Mouse (Mus musculus): ENCODE measurements at regions not wholly inside any gene's neighbourhood (a gene's known extent, or its start where the extent isn't known, plus 50 kb on each side); places are given as distances from the start of the nearest gene placed in this dataset.
"Not testable (repeated sequence)": the region's sequence is repeated elsewhere in the genome, so short reads cannot be mapped to it uniquely, and the experiment has no call there.

DNA sequence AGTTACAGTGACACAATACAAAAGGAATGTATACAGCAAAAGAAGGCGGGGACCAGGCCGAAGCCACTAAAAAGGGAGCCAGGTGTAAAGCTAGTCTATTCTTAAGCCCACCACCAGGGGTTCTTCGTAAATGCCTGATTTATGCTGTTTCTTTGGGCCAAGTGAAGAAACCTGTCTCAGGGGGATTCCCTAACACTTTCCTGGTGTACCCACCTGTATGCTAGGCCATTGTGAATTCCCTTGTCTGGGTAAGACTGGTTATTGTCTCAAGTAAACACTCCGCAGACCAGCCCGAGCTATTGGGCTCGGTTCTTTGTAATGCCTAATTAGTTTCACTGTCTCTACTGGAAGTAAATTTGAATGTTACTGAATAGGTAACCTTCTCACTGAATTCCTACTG, 722.3 kb upstream of the Impad1 start:
- not testable (repeated sequence) for H3K9me3 ChIP-seq (ENCODE audit: control insufficient read depth, low read length); H3K4me2 ChIP-seq (ENCODE audit: low read depth, low read length); ATAC-seq; H3K36me3 ChIP-seq (ENCODE audit: control insufficient read depth, insufficient read depth, low read length); H3K27ac ChIP-seq (ENCODE audit: low read length); H3K9ac ChIP-seq (ENCODE audit: low read depth, low read length); H3K4me1 ChIP-seq (ENCODE audit: control insufficient read depth, insufficient read depth, low read length); H3K27me3 ChIP-seq (replicated peaks; ENCODE audit: control insufficient read depth, insufficient read depth, low read length); H3K4me3 ChIP-seq (ENCODE audit: low read length)
- 83% methylated on average over 6 of the region's 6 CpGs for WGBS

DNA sequence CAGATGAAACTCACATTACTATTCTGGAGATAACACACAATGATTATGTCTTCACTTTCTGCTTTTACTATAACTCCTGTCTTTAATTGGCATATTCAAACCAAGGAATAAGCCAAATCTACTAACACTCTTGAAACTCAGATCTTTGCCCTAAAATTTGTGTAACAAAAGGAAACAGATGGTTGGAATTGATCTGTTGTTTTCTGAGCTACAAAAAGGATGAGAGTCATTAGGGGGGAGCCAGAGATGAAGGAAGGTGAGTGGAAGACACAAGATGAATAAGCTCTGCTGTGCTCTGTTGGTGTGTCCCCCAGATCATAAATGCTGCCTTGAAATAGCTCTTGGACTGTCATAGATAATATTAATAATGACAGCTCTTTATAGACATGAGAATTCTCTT, 718.6 kb upstream of the Impad1 start:
- no peak overlapping the region for H3K27ac ChIP-seq (ENCODE audit: low read length)
- H3K4me3 ChIP-seq (ENCODE audit: low read length): no peak overlapping the region
- no peaks in the 10 kb centered on the region for H3K9me3 ChIP-seq (ENCODE audit: control insufficient read depth, low read length)
- no peak overlapping the region for H3K4me2 ChIP-seq (ENCODE audit: low read depth, low read length)
- ATAC-seq: no peak
- no peaks in the 10 kb centered on the region for H3K4me1 ChIP-seq (ENCODE audit: control insufficient read depth, insufficient read depth, low read length)
- H3K27me3 ChIP-seq (replicated peaks; ENCODE audit: control insufficient read depth, insufficient read depth, low read length): no peaks in the 10 kb centered on the region
- no peak overlapping the region for H3K9ac ChIP-seq (ENCODE audit: low read depth, low read length)
- H3K36me3 ChIP-seq (ENCODE audit: control insufficient read depth, insufficient read depth, low read length): no peaks in the 10 kb centered on the region

DNA sequence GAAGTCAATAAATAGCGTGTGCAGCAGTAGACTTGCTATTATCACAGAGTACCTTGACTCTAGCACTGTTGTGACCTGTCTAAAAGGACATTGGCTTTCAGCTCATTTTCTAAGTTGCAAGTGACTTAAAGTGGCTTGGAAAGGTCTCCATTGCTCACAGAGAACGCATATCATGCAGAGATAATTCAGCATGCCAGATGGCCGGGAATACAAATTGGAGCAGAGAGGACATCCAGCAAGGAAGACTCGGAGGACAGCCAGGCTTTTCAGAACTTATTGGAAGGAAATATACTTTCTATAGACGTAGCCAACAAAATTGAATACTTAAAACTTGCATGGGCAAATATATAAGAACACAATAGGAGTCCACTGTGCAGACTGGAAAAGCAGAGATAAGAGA, 716.2 kb upstream of the Impad1 start:
- Histone ChIP-seq H3K36me3 (ENCODE audit: control insufficient read depth, insufficient read depth, low read length) (no peaks in the 10 kb centered on the region), H3K4me3 (ENCODE audit: low read length) (no peak overlapping the region), H3K4me2 (ENCODE audit: low read depth, low read length) (no peak overlapping the region), H3K27me3 (replicated peaks; ENCODE audit: control insufficient read depth, insufficient read depth, low read length) (no peaks in the 10 kb centered on the region), H3K9ac (ENCODE audit: low read depth, low read length) (no peak overlapping the region), H3K27ac (ENCODE audit: low read length) (no peak overlapping the region), H3K4me1 (ENCODE audit: control insufficient read depth, insufficient read depth, low read length) (no peaks in the 10 kb centered on the region), H3K9me3 (ENCODE audit: control insufficient read depth, low read length) (no peaks in the 10 kb centered on the region)
- WGBS: 83% methylated on average over 5 of the region's 5 CpGs
- no peak for ATAC-seq

DNA sequence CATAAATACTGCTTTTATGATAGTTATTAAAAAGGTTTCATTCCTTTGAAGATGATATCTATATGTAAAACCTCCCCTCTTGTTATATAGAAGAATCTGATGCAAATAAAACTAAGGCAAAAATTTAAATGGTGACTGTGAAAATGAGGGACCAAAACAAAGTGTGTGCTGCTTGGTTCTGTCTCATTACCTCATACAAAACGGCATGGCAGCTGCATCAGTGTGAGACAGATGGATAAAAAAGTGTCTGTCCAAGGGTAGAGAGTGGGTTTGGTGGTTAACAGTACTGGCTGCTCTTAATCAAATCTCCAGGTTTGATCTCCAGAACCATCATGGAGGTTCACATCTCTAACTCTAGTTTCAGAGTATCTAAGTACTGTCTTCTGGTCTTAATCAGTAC, 701.9 kb upstream of the Impad1 start:
- Histone ChIP-seq H3K4me3 (ENCODE audit: low read length) (no peak overlapping the region), H3K9me3 (ENCODE audit: control insufficient read depth, low read length) (no peaks in the 10 kb centered on the region), H3K36me3 (ENCODE audit: control insufficient read depth, insufficient read depth, low read length) (no peaks in the 10 kb centered on the region), H3K27me3 (replicated peaks; ENCODE audit: control insufficient read depth, insufficient read depth, low read length) (no peaks in the 10 kb centered on the region), H3K4me1 (ENCODE audit: control insufficient read depth, insufficient read depth, low read length) (no peaks in the 10 kb centered on the region), H3K9ac (ENCODE audit: low read depth, low read length) (no peak overlapping the region), H3K4me2 (ENCODE audit: low read depth, low read length) (no peak overlapping the region), H3K27ac (ENCODE audit: low read length) (no peak overlapping the region)
- ATAC-seq: peak; percentile 57
- WGBS: 56% methylated on average over 1 of the region's 1 CpGs

DNA sequence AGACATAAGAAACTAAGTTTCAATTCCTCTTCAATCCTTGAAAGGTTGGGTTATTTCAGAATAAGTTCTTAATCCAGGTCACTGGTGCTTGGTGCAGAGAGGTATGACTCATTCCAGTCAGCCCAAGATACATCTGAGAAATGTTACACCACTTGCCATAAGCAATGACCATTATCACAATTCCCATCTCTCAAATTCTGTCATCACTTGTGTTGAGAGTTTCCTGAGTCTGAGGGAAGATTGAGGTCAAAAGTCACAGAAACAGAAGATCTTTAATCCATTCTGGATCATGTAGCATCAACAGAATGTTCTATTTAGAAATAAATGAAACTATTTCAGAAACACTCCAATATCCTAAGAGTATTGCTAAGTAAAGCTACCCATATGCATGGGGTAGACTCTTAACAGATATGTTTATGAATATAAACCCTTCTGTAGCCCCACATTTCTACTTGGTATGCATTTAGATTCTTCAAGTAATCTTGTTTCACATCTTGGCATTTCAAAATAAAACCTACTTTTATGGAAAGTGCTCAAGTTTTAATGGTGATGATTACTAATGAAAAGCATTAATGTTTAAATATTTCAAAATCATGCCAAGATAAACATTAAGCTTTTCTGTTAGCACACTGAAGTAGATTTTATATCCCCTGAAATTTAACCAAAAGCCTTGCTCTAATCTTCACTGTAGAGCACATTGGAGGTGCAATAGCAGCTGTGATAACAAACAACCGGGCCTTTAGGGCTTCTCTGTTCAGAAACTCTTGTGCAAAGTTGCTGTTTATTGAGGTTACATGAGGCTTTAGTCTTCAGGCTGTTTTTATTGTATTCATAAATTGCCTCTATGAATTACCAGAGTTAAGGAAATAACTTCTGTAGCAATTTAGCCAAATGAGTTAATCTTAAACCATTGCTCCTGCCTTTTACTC, 701.2 kb upstream of the Impad1 start:
- no peaks in the 10 kb centered on the region for H3K4me1 ChIP-seq (ENCODE audit: control insufficient read depth, insufficient read depth, low read length)
- H3K9me3 ChIP-seq (ENCODE audit: control insufficient read depth, low read length): no peaks in the 10 kb centered on the region
- peak; percentile 93 for ATAC-seq
- H3K27ac ChIP-seq (ENCODE audit: low read length): no peak overlapping the region
- no peak overlapping the region for H3K4me2 ChIP-seq (ENCODE audit: low read depth, low read length)
- no peaks in the 10 kb centered on the region for H3K27me3 ChIP-seq (replicated peaks; ENCODE audit: control insufficient read depth, insufficient read depth, low read length)
- no peaks in the 10 kb centered on the region for H3K36me3 ChIP-seq (ENCODE audit: control insufficient read depth, insufficient read depth, low read length)
- no peak overlapping the region for H3K4me3 ChIP-seq (ENCODE audit: low read length)
- WGBS: 43% methylated on average over 1 of the region's 1 CpGs
- H3K9ac ChIP-seq (ENCODE audit: low read depth, low read length): no peak overlapping the region

DNA sequence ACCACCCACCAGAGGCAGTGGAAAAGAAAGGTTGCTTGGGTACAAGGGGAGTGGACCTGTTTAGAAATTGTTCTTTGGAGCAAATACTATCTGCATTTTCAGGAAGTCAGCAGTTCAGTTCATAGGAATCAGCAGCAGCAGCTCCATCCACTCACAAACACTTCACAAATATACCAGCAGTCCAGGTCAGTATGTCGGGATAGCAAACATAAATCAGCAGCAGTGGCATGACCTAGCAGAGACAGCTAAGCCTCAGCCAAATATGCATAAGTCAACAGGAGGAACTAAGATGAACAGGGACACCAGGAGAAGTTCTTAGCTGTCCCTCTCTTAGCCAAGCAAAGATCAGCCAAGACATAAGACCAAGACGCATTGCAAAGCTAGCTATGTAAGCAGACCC, 693.6 kb upstream of the Impad1 start:
- H3K4me3 ChIP-seq (ENCODE audit: low read length): no peak overlapping the region
- no peaks in the 10 kb centered on the region for H3K9me3 ChIP-seq (ENCODE audit: control insufficient read depth, low read length)
- no peaks in the 10 kb centered on the region for H3K27me3 ChIP-seq (replicated peaks; ENCODE audit: control insufficient read depth, insufficient read depth, low read length)
- WGBS: 39% methylated on average over 2 of the region's 2 CpGs
- H3K9ac ChIP-seq (ENCODE audit: low read depth, low read length): no peak overlapping the region
- no peaks in the 10 kb centered on the region for H3K4me1 ChIP-seq (ENCODE audit: control insufficient read depth, insufficient read depth, low read length)
- no peak overlapping the region for H3K27ac ChIP-seq (ENCODE audit: low read length)
- H3K4me2 ChIP-seq (ENCODE audit: low read depth, low read length): no peak overlapping the region
- ATAC-seq: no peak
- H3K36me3 ChIP-seq (ENCODE audit: control insufficient read depth, insufficient read depth, low read length): no peaks in the 10 kb centered on the region

DNA sequence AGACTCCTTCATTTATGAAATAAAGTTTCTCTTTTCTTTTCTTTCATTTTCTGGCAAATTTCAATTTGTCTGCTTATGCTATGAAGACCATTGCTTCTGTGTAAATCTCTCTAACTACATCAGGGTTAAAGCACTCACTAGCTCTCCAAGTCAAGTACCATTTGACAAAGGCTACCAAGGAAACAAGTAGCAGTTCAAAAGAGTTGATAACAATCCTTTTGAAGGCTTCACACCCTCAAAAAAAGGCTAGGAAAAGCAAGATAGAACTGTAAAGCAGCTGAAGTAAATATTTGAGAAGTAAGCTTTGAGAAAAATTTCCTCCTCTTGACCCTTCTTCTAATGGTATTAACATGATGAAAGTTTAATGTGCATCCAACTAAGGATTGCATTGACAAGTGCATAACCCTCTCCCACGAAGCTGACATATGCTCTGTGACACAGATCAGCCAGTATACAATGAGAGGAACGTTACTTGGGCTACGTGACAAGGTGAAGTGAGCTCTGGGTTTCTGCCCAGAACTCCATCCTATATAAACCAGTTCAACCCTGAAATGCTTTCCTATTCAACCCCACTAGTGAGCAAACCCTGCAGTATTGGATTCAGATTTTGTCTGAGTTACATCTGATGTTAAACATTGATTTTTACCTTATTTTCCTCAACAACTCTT, 678.9 kb upstream of the Impad1 start:
- ATAC-seq: no peak
- WGBS: 52% methylated on average over 3 of the region's 3 CpGs
- H3K36me3 ChIP-seq (ENCODE audit: control insufficient read depth, insufficient read depth, low read length): no peaks in the 10 kb centered on the region

DNA sequence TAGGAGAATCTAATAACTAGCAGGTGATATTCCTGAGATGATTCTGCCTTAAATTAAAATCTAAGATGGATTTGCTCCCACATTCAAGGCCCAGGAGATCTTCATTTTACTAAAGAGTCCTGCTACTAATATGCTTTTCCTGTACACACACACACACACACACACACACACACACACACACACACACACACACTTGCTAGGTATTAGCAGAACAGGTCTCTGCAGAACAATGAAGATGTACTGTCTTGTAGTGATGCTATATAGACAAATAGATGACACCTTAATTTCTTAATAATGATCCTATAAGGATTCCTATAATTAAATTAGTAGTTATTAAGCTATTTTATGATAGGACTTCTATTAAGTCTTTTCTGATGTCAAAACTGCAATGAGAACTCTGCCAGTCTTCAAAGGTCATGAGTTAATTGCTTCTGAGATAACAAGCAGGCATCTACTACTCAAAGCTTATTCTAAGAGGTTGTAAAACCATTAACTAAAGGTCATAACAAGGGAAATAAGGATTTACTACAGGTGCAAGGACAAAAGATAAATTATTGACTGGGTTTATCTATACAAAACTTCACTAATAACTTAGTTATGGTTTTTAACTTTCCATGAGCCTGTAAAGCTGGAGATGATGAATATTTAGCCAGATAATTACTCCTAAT, 666.0 kb upstream of the Impad1 start:
- Histone ChIP-seq H3K9ac (ENCODE audit: low read depth, low read length) (no peak overlapping the region), H3K27ac (ENCODE audit: low read length) (no peak overlapping the region), H3K27me3 (replicated peaks; ENCODE audit: control insufficient read depth, insufficient read depth, low read length) (no peaks in the 10 kb centered on the region), H3K4me2 (ENCODE audit: low read depth, low read length) (no peak overlapping the region), H3K36me3 (ENCODE audit: control insufficient read depth, insufficient read depth, low read length) (no peaks in the 10 kb centered on the region), H3K9me3 (ENCODE audit: control insufficient read depth, low read length) (no peaks in the 10 kb centered on the region), H3K4me3 (ENCODE audit: low read length) (no peak overlapping the region), H3K4me1 (ENCODE audit: control insufficient read depth, insufficient read depth, low read length) (no peaks in the 10 kb centered on the region)
- ATAC-seq: peak; percentile 94

More for the DNA sequence above, 678.9 kb upstream of the Impad1 start:
- Histone ChIP-seq H3K27me3 (replicated peaks; ENCODE audit: control insufficient read depth, insufficient read depth, low read length) (no peaks in the 10 kb centered on the region), H3K4me2 (ENCODE audit: low read depth, low read length) (no peak overlapping the region), H3K4me3 (ENCODE audit: low read length) (no peak overlapping the region), H3K4me1 (ENCODE audit: control insufficient read depth, insufficient read depth, low read length) (no peaks in the 10 kb centered on the region), H3K27ac (ENCODE audit: low read length) (no peak overlapping the region), H3K9me3 (ENCODE audit: control insufficient read depth, low read length) (no peaks in the 10 kb centered on the region), H3K9ac (ENCODE audit: low read depth, low read length) (no peak overlapping the region)

DNA sequence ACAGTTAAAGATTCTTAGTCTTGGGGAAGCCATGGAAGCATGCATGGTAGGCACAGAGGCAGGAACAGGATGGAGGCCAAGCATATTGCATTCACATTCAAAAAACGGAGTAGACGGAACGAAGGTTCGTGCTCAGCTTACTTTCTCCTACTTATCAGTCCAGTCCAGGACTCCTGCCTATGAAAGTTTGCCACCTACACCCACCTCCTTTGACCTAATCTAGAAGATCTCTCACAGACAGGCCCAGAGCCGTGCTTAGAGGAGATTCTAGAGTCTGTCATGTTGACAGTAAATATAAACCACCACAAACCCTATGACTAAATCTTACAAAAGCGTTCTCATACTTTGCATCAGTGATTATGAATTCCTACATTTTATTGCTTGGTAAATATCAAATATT, 657.3 kb upstream of the Impad1 start:
- Histone ChIP-seq H3K27me3 (replicated peaks; ENCODE audit: control insufficient read depth, insufficient read depth, low read length) (no peaks in the 10 kb centered on the region), H3K4me3 (ENCODE audit: low read length) (no peak overlapping the region), H3K4me2 (ENCODE audit: low read depth, low read length) (no peak overlapping the region), H3K36me3 (ENCODE audit: control insufficient read depth, insufficient read depth, low read length) (no peaks in the 10 kb centered on the region), H3K4me1 (ENCODE audit: control insufficient read depth, insufficient read depth, low read length) (no peaks in the 10 kb centered on the region), H3K9ac (ENCODE audit: low read depth, low read length) (no peak overlapping the region), H3K27ac (ENCODE audit: low read length) (no peak overlapping the region), H3K9me3 (ENCODE audit: control insufficient read depth, low read length) (no peaks in the 10 kb centered on the region)
- no peak for ATAC-seq
- WGBS: 89% methylated on average over 6 of the region's 6 CpGs

Data from intestine, embryonic 16.5 days (tissue).